Mouse (Mus musculus) thymus, adult 2 months (tissue): ENCODE measurements at regions not wholly inside any gene's neighbourhood (a gene's known extent, or its start where the extent isn't known, plus 50 kb on each side); places are given as distances from the start of the nearest gene placed in this dataset.

Experiments used
- DNase-seq: peaks from one replicate; pipeline ENCODE4 v3.0.0; 2021
- H3K27ac ChIP-seq: fragments of 200-500 bp; 2 replicates; pipeline ENCODE4 v1.5.1; 2012; ENCODE audit warnings: low read length, control low read depth; ENCODE audit not compliant: control insufficient read depth, insufficient read depth
- H3K27me3 ChIP-seq: fragments of 200-500 bp; 2 replicates; pipeline ENCODE4 v1.6.1; 2012; ENCODE audit warnings: mild to moderate bottlenecking, low read length, moderate library complexity, mixed read lengths; ENCODE audit not compliant: control insufficient read depth, insufficient read depth
- H3K36me3 ChIP-seq: fragments of 200-500 bp; 2 replicates; pipeline ENCODE4 v1.6.1; 2012; ENCODE audit warnings: mild to moderate bottlenecking, low read length, moderate library complexity; ENCODE audit not compliant: control insufficient read depth, insufficient read depth
- H3K4me1 ChIP-seq: fragments of 200-500 bp; replicated peaks from 2 replicates; pipeline ENCODE4 v1.6.1; 2012; ENCODE audit warnings: low read length; ENCODE audit not compliant: control insufficient read depth, insufficient read depth
- H3K4me3 ChIP-seq: fragments of 200-500 bp; 2 replicates; pipeline ENCODE4 v1.5.1; 2012; ENCODE audit warnings: mild to moderate bottlenecking, low read length, control low read depth, moderate library complexity; ENCODE audit not compliant: control insufficient read depth, insufficient read depth
- CTCF ChIP-seq: fragments of 200-500 bp; IDR thresholded peaks from 2 replicates; pipeline ENCODE4 v1.5.1; 2012; ENCODE audit warnings: mild to moderate bottlenecking, control low read depth, low read length, moderate library complexity, borderline replicate concordance; ENCODE audit not compliant: control insufficient read depth, poor library complexity, insufficient read depth; ENCODE audit errors: extremely low read depth
- POLR2A ChIP-seq: fragments of 200-500 bp; IDR thresholded peaks from 2 replicates; pipeline ENCODE4 v1.6.1; 2012; ENCODE audit warnings: mild to moderate bottlenecking, low read length, control low read depth, moderate library complexity; ENCODE audit not compliant: control insufficient read depth, poor library complexity, insufficient read depth; ENCODE audit errors: extremely low read depth
- WGBS: fragments of 180-500 bp; shearing (Covaris S2); methylation state at CpG from one replicate; pipeline ENCODE4 v1.1.7; 2018; 5-methylcytosine and 5-hydroxymethylcytosine counted together

DNA sequence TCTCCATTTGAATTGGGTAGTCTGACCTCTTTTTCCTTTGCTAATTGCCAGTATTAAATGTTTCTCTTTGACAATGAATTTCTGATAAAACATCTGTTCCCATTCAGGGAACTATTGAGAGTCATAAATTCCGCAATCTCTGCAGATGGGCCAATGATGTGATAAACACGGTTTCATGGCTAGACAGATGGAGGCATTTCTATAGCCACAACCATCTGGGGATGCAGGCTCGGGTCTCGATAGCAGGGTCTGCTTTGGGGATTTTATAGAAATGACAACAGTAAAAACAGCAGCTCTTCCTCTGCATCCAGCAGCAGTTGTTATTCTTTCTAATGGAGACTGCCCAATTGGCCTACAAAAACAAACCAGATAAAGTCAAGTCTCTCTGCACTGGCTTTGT is 82.1 kb upstream of the Ralgapa2 start:
- TF ChIP-seq POLR2A, result no peak
- no peak overlapping the region for H3K4me3 ChIP-seq
- no peaks in the 10 kb centered on the region for H3K4me1 ChIP-seq
- no peaks in the 10 kb centered on the region for H3K36me3 ChIP-seq
- no peak overlapping the region for H3K27ac ChIP-seq
- DNase-seq, result no peak
- no peaks in the 10 kb centered on the region for H3K27me3 ChIP-seq
- WGBS, result 90% methylated on average over 4 of the region's 4 CpGs

DNA sequence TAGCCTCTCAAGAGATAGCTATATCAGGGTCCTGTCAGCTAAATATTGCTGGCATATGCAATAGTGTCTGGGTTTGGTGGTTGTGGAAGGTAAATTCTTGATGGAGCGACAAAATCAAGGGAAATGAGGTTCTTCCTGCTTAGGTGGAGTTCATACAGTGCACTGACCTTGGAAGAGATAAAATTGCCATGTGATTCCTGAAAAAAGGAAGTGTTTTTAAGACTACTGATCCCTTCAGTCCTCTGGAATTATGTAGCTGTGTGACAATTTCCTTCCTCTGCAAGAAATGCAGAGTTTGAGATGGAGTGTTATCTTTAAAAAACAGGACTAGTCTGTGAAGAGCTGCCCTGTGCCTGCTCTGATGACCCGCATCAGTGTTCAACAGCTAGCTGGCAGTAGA is 83.5 kb upstream of the Ralgapa2 start:
- TF ChIP-seq POLR2A, result no peak
- no peak for TF ChIP-seq CTCF
- Histone ChIP-seq H3K36me3 (no peaks in the 10 kb centered on the region), H3K4me1 (no peaks in the 10 kb centered on the region), H3K4me3 (no peak overlapping the region), H3K27ac (no peak overlapping the region), H3K27me3 (no peaks in the 10 kb centered on the region)
- WGBS, result 91% methylated on average over 2 of the region's 2 CpGs
- no peak for DNase-seq

DNA sequence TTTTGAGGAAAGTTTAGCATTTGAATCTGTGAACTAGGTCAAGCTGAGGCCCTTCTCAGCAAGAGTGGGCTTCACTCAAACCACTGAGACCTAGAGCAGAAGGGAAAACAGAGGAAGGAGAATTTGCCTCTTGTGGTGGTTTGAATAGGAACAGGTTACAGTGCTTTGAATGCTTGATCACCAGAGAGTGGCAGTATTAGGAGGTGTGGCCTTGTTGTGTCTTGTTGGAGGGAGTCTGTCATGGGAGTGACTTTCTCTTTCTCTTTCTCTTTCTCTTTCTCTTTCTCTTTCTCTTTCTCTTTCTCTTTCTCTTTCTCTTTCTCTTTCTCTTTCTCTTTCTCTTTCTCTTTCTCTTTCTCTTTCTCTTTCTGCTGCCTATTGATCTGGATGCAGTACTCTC is 94.0 kb upstream of the Ralgapa2 start:
- Histone ChIP-seq H3K36me3 (no peaks in the 10 kb centered on the region), H3K27ac (no peak overlapping the region), H3K27me3 (no peaks in the 10 kb centered on the region), H3K4me3 (no peak overlapping the region), H3K4me1 (no peaks in the 10 kb centered on the region)
- no peak for DNase-seq
- TF ChIP-seq CTCF (no peak), POLR2A (no peak)

DNA sequence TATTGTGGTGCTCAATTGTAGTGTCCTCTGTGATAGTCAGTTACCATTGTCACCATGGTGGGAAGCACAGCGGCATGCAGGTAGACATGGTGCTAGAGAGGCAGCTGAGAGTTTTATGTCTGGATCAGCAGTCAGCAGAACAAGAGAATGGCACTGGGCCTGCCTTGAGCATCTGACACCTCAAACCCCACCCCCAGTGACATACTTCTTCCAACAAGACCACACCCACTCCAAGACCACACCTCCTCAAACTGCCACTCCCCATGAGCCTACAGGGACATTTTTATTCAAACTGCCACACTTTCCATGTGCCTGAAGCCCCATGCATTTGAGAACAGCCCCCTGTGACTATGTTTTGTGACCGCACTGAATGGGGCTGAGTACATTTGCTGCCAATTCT is 98.8 kb upstream of the Ralgapa2 start:
- 97% methylated on average over 2 of the region's 2 CpGs for WGBS
- Histone ChIP-seq H3K27ac (no peak overlapping the region), H3K27me3 (no peaks in the 10 kb centered on the region), H3K4me3 (no peak overlapping the region), H3K4me1 (no peaks in the 10 kb centered on the region), H3K36me3 (no peaks in the 10 kb centered on the region)
- DNase-seq, result no peak
- no peak for TF ChIP-seq POLR2A
- no peak for TF ChIP-seq CTCF

DNA sequence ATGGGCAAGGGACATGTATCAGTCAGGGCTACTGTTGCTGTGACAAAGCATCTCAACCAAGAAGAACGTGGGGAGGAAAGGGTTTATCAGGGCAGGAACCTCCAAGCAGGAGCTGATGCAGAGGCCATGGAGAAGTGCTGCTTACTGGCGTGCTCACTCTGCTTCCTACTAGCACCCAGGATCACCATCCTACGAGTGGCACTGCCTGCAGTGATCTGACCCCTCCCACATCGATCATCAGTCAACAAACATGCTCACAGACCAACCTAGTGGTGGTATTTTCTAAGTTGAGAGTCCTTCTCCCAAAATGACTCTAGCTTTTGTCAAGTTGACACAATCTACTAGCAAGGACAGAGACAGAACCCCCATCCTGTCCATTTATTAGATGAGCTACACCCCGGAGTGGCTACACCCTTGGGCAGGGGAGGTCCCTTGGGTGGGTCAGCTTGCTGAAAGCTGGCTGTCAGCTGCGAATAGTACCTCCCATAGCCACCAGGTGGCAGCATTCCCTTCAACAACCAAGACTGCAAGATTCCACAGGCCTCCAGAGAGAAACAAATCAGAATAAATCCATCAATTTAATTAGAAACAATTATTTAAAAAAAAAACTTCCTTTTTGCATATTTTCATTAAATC is 99.9 kb upstream of the Ralgapa2 start:
- Histone ChIP-seq H3K36me3 (no peaks in the 10 kb centered on the region), H3K4me1 (no peaks in the 10 kb centered on the region), H3K4me3 (no peak overlapping the region), H3K27ac (no peak overlapping the region), H3K27me3 (no peaks in the 10 kb centered on the region)
- no peak for TF ChIP-seq POLR2A
- 0 out of 2 replicates have a peak, but pooled peaks have one; percentile 66 for TF ChIP-seq CTCF
- 40% methylated on average over 6 of the region's 6 CpGs for WGBS
- peak; percentile 49 for DNase-seq

DNA sequence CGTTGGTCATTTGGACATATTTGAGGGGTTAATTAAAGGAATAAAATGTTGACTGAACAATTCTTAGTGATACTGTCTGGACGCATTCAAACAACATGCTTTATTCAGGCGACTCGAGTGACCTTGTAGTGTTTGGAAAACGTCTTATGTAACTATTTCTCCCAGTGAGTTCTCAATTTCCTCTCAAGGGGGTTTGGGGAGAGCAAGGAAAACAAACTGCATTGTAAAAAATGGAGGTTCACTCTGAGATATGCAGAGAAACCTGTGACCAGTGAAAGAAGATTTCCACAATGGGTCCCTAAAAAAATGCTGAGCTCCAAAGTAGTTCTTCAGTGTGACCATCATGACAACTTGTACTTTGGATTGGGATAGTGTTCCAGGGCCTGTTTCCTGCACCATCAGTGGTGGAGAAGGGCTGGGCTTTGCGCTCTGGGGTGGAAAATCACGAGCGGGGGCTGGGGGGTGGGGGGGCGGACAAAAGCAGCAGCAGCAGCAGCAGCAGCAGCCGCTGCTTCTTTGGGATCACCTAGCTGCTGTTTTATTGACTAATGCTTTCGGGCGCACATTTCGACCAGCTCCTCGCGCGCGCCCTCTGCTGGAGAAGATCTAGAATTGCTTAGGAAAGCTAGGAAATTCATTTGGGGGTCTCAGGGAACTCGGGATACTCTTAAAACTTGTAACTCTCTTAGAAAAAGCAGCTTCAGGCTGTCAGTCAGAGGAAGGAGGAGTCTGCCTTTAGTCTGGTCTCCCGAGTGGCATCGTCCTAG is 100.6 kb upstream of the Ralgapa2 start:
- DNase-seq, result peak; percentile 26
- 11% methylated on average over 20 of the region's 20 CpGs for WGBS
- no peaks in the 10 kb centered on the region for H3K36me3 ChIP-seq
- H3K4me3 ChIP-seq, result no peak overlapping the region
- no peaks in the 10 kb centered on the region for H3K27me3 ChIP-seq
- no peak overlapping the region for H3K27ac ChIP-seq
- H3K4me1 ChIP-seq, result no peaks in the 10 kb centered on the region
- no peak for TF ChIP-seq POLR2A
- peak; percentile 65; the same call in 1 of the 2 replicates for TF ChIP-seq CTCF

DNA sequence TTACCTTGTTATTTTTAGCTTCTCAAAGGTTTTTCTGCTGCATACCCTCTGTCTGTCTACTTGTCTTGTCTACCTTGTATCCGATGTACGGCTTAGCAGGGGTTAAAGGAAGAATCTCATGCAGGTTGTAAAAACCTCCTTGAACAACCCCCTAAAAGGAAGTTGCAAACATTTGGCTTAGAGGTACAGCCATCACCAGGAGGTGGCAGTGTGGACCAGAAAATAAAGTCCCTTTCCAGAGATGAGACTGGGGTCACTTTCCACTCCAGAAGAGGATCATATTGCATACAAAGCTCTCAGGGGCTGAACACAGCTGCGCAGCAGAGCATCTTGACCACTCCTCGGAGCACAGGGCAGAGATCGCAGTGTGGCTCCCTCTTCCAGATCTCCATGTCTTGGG is 109.0 kb upstream of the Ralgapa2 start:
- H3K4me1 ChIP-seq, result no peaks in the 10 kb centered on the region
- TF ChIP-seq POLR2A, result no peak
- no peak for TF ChIP-seq CTCF
- peak; percentile 16 for DNase-seq
- H3K27me3 ChIP-seq, result no peaks in the 10 kb centered on the region
- WGBS, result 17% methylated on average over 5 of the region's 5 CpGs
- no peak overlapping the region for H3K27ac ChIP-seq
- H3K36me3 ChIP-seq, result no peaks in the 10 kb centered on the region
- H3K4me3 ChIP-seq, result no peak overlapping the region
